Mouse (Mus musculus) liver, adult 2 months (tissue): ENCODE data around the gene Melk. TPM values are rescaled to one million over a fixed set of nuclear protein-coding genes. Genes with fewer than 3 reads are reported as not detected.

Experiments
- DNase-seq: peaks from one replicate; pipeline ENCODE4 v3.0.0-alpha.2; 2011; ENCODE audit warnings: low read depth, low spot score; ENCODE audit errors: extremely low read depth
- H3K27ac ChIP-seq: fragments of 200-500 bp; replicated peaks from 2 replicates; pipeline ENCODE4 v1.5.1; 2012; ENCODE audit warnings: low read depth, mild to moderate bottlenecking, control low read depth, inconsistent platforms, low read length; ENCODE audit not compliant: insufficient read depth
- H3K27me3 ChIP-seq: fragments of 200-500 bp; 2 replicates; pipeline ENCODE4 v1.6.1; 2012; ENCODE audit warnings: mild to moderate bottlenecking, moderate library complexity, low read length, inconsistent platforms; ENCODE audit not compliant: control insufficient read depth, insufficient read depth
- H3K36me3 ChIP-seq: fragments of 200-500 bp; 2 replicates; pipeline ENCODE4 v1.6.1; 2012; ENCODE audit warnings: low read length, inconsistent platforms; ENCODE audit not compliant: control insufficient read depth, insufficient read depth
- H3K4me1 ChIP-seq: fragments of 200-500 bp; 2 replicates; pipeline ENCODE4 v1.6.1; 2011; ENCODE audit warnings: low read length; ENCODE audit not compliant: control insufficient read depth, insufficient read depth
- H3K4me3 ChIP-seq: fragments of 200-500 bp; 2 replicates; pipeline ENCODE4 v1.5.1; 2011; ENCODE audit warnings: low read depth, mild to moderate bottlenecking, control low read depth, low read length, moderate library complexity; ENCODE audit not compliant: insufficient read depth
- H3K79me2 ChIP-seq: fragments of 200-500 bp; 2 replicates; pipeline ENCODE4 v1.6.1; 2012; ENCODE audit warnings: inconsistent platforms, mild to moderate bottlenecking, low read length, moderate library complexity; ENCODE audit not compliant: control insufficient read depth, insufficient read depth
- H3K9ac ChIP-seq: fragments of 200-500 bp; 2 replicates; pipeline ENCODE4 v1.6.1; 2012; ENCODE audit warnings: low read depth, mild to moderate bottlenecking, control low read depth, inconsistent platforms, low read length
- CTCF ChIP-seq: fragments of 200-500 bp; IDR thresholded peaks from 2 replicates; pipeline ENCODE4 v1.5.1; 2011; ENCODE audit warnings: low read depth, low read length, control low read depth
- POLR2A ChIP-seq: fragments of 200-500 bp; IDR thresholded peaks from 2 replicates; pipeline ENCODE4 v1.6.1; 2011; ENCODE audit warnings: low read length, control low read depth; ENCODE audit not compliant: insufficient read depth; ENCODE audit errors: extremely low read depth
- WGBS: fragments of 180-500 bp; shearing (Covaris S2); methylation state at CpG from one replicate; pipeline ENCODE4 v1.1.7; 2018; 5-methylcytosine and 5-hydroxymethylcytosine counted together
- polyA plus RNA-seq: library from polyadenylated mRNA; depleted of rRNA; stranded (reverse); fragments of >200 nt; gene quantifications from 2 replicates; pipeline ENCODE4 v1.2.3, GENCODE M21; 2012; rRNA removed
- total RNA-seq: library from RNA; depleted of rRNA; stranded (reverse); fragments of >200 nt; gene quantifications from 2 replicates; pipeline ENCODE4 v1.2.3, GENCODE M21; 2014; rRNA removed

Melk gene
- total RNA-seq (0.09 and 0.13 TPM in 2 replicates), polyA plus RNA-seq (0.05 TPM in 1 of 2 replicates, not detected in the other)

- Histone ChIP-seq H3K4me3 (peak within 1 kb of the TSS; percentile 81), H3K36me3 (no peaks in the 10 kb centered on the region), H3K9ac (peak within 1 kb of the TSS; percentile 46), H3K27me3 (no peaks in the 10 kb centered on the region), H3K4me1 (no peaks in the 10 kb centered on the region), H3K27ac (no peak within 1 kb of the TSS), H3K79me2 (no peaks in the 10 kb centered on the region)
- peak; percentile 23 for DNase-seq
- TF ChIP-seq POLR2A (no peak), CTCF (no peak)
- 5% methylated on average over 41 of the region's 41 CpGs for WGBS
These were observed at the start of gene Melk for GRCm38 (mm10) chr4:44300781-44301750. Melk (plus strand) TSS chr4:44300876.

- H3K27ac ChIP-seq, result no peak overlapping the region
- no peaks in the 10 kb centered on the region for H3K36me3 ChIP-seq
- no peak overlapping the region for H3K4me3 ChIP-seq
- DNase-seq, result no peak
- WGBS, result 92% methylated on average over 5 of the region's 5 CpGs
- H3K79me2 ChIP-seq, result no peaks in the 10 kb centered on the region
- TF ChIP-seq POLR2A, result no peak
- no peak for TF ChIP-seq CTCF
- no peaks in the 10 kb centered on the region; the same call in 1 of the 2 replicates for H3K4me1 ChIP-seq
- peaks cover 6% of the 10 kb centered on the region for H3K27me3 ChIP-seq
- H3K9ac ChIP-seq, result no peak overlapping the region
These were observed 49.2 kb upstream of the Melk start for GRCm38 (mm10) chr4:44251521-44251920.

GRCm38 (mm10) chr4:44251966-44252916 lies 48.4 kb upstream of the Melk start:
- DNase-seq, result no peak
- H3K27me3 ChIP-seq, result peaks cover 6% of the 10 kb centered on the region

GRCm38 (mm10) chr4:44253191-44253590 lies 47.5 kb upstream of the Melk start:
- no peak overlapping the region for H3K27ac ChIP-seq

More at GRCm38 (mm10) chr4:44251966-44252916, 48.4 kb upstream of the Melk start:
- no peak overlapping the region for H3K4me3 ChIP-seq
- H3K36me3 ChIP-seq, result no peaks in the 10 kb centered on the region
- no peak overlapping the region for H3K27ac ChIP-seq
- 29% methylated on average over 13 of the region's 13 CpGs for WGBS
- H3K9ac ChIP-seq, result no peak overlapping the region
- H3K4me1 ChIP-seq, result no peaks in the 10 kb centered on the region; the same call in 1 of the 2 replicates
- TF ChIP-seq CTCF (no peak), POLR2A (no peak)
- no peaks in the 10 kb centered on the region for H3K79me2 ChIP-seq

GRCm38 (mm10) chr4:44254579-44254978 lies 46.1 kb upstream of the Melk start:
- H3K79me2 ChIP-seq, result no peaks in the 10 kb centered on the region
- DNase-seq, result no peak
- H3K36me3 ChIP-seq, result no peaks in the 10 kb centered on the region
- H3K4me1 ChIP-seq, result no peaks in the 10 kb centered on the region; the same call in 1 of the 2 replicates
- H3K27me3 ChIP-seq, result peaks cover 4% of the 10 kb centered on the region; the same call in 1 of the 2 replicates
- H3K4me3 ChIP-seq, result no peak overlapping the region
- no peak overlapping the region for H3K9ac ChIP-seq
- no peak overlapping the region for H3K27ac ChIP-seq
- TF ChIP-seq CTCF, result no peak
- no peak for TF ChIP-seq POLR2A
- WGBS, result 84% methylated on average over 5 of the region's 5 CpGs

More at GRCm38 (mm10) chr4:44253191-44253590, 47.5 kb upstream of the Melk start:
- no peak for DNase-seq
- TF ChIP-seq CTCF, result no peak
- no peak for TF ChIP-seq POLR2A
- H3K36me3 ChIP-seq, result no peaks in the 10 kb centered on the region
- no peaks in the 10 kb centered on the region for H3K79me2 ChIP-seq
- peaks cover 4% of the 10 kb centered on the region; the same call in 1 of the 2 replicates for H3K27me3 ChIP-seq
- WGBS, result 12% methylated on average over 6 of the region's 6 CpGs
- no peak overlapping the region for H3K4me3 ChIP-seq
- no peaks in the 10 kb centered on the region; the same call in 1 of the 2 replicates for H3K4me1 ChIP-seq
- no peak overlapping the region for H3K9ac ChIP-seq
